Mouse (Mus musculus) megakaryocyte, embryonic 14.5 days (primary cell): ENCODE measurements at regions not wholly inside any gene's neighbourhood (a gene's known extent, or its start where the extent isn't known, plus 50 kb on each side); places are given as distances from the start of the nearest gene placed in this dataset.

Source experiments
- FLI1 ChIP-seq: IDR thresholded peaks from 2 replicates; pipeline ENCODE4 v1.6.1; 2012; ENCODE audit warnings: low read length, inconsistent platforms, mixed read lengths
- GATA1 ChIP-seq: IDR thresholded peaks from 3 replicates; pipeline ENCODE4 v1.6.1; 2012; ENCODE audit warnings: mixed read lengths, low read length, inconsistent platforms, borderline replicate concordance

- TF ChIP-seq FLI1: no peak
- no peak for TF ChIP-seq GATA1
Observed at GRCm38 (mm10) chr6:111623140-111623497, 650.4 kb upstream of the Lmcd1 start.
